Mouse (Mus musculus) neural tube, postnatal 0 days (tissue): ENCODE data around the gene Mxi1. TPM values are rescaled to one million over a fixed set of nuclear protein-coding genes. Genes with fewer than 3 reads are reported as not detected.

Experiments
- polyA plus RNA-seq: library from polyadenylated mRNA; unstranded; fragments of >200 nt; fragmentation: Nextera tagmentation; extraction: Ambion mirVana; gene quantifications from 2 replicates; pipeline ENCODE4 v1.2.1, GENCODE M21; 2015

Gene Mxi1
- polyA plus RNA-seq = 32.2 and 36.6 TPM in 2 replicates

DNA sequence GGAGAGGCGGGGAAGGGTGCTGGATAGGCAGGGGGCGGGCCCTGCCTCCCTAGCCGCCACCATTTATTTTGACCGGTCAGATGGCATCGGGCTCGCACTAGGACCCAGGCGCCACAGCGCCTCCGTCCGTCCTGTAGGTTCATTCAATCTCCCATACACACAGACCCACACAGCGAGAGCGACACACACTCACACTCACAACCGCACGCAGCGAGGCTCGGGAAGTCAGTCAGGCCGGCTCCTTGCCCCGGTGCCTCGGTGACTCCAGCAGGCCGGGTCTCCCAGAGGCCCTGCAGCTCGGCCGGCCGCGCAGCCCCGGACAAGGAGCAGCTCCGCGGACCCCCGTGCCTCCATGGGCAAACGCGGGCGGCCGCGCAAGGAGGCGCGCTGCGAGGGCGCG, at the start of gene Mxi1:
Mxi1 (plus strand) TSS at position 171 of the 400 bp plus-strand sequence.

GRCm38 (mm10) chr19:53371666-53372065, 61.3 kb downstream of the Mxi1 start, which contains the start of gene Gm10197:
Gm10197 (minus strand) TSS chr19:53371766.

GRCm38 (mm10) chr19:53390495-53391007, 80.2 kb downstream of the Mxi1 start, which contains the start of gene Smndc1:
Smndc1 (minus strand) TSS chr19:53390578.

Other genes with a start within 250 kb of the Mxi1 start
- gene Add3, start 170.1 kb upstream of the Mxi1 start, polyA plus RNA-seq = 74.0 and 74.7 TPM in 2 replicates
- not detected in 2 replicates for gene Gm10197, start 61.2 kb downstream of the Mxi1 start, polyA plus RNA-seq
- gene Smndc1, start 80.1 kb downstream of the Mxi1 start, polyA plus RNA-seq = 26.1 and 35.7 TPM in 2 replicates
- 3.2 and 4.0 TPM in 2 replicates for gene Dusp5, start 218.6 kb downstream of the Mxi1 start, polyA plus RNA-seq